Mouse (Mus musculus) splenic B cell, adult 2 months (primary cell): ENCODE data around the gene Cfap70.

ENCODE experiments used
- DNase-seq: peaks from one replicate; pipeline ENCODE4 v3.0.0-alpha.2; 2011; ENCODE audit warnings: low read depth, low spot score
- H3K27me3 ChIP-seq: 2 replicates; pipeline ENCODE4 v1.6.1; 2012; ENCODE audit warnings: mild to moderate bottlenecking, low read length, moderate library complexity, mixed read lengths; ENCODE audit not compliant: control insufficient read depth, poor library complexity, insufficient read depth, severe bottlenecking
- H3K36me3 ChIP-seq: 2 replicates; pipeline ENCODE4 v1.6.1; 2012; ENCODE audit warnings: mild to moderate bottlenecking, low read length, moderate library complexity, mixed read lengths; ENCODE audit not compliant: control insufficient read depth, poor library complexity, insufficient read depth, severe bottlenecking

Gene Cfap70

DNA sequence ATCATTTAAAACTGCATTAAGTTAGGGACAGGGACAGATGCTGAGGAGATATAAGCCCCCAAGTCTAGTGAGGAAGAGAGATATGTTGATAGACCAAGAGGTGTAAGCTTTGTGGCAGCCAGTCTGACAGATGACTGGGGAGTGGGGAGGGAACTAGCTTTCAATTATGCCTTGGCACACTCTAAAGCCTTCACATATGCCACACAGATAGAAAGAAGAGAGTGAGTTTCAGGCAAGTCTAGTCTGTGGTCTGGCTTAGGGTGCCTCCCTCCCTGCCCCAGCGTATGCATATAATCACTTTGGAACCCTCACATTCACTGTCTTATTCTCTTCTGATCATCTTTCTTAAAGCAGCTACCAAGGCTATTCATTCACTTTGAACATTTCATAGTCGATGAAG, 724 bp downstream of the Cfap70 start:
- H3K27me3 ChIP-seq = no peaks in the 10 kb centered on the region
- no peaks in the 10 kb centered on the region for H3K36me3 ChIP-seq
- DNase-seq = no peak

DNA sequence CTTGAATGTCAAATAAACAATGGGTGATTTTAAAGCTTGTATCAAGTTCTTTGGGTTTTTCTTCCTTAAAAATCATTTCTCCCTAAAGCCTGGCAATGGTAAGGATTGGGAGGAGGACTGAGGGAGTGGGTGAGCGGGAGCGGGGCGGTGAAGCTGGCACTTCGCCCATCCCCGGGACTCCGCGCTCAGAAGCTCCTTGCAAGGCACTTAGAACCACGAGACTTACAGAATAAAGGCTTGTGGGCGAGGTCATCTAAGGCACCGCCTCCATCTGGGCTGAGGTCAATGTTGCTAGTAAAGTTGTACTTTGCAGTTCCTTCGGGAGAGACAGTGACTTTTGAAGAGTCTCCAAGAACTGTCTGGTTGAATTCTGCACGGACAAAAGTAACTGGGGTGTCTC, 4.8 kb downstream of the Cfap70 start:
- Histone ChIP-seq H3K27me3 (no peaks in the 10 kb centered on the region), H3K36me3 (no peaks in the 10 kb centered on the region)
- DNase-seq = no peak

DNA sequence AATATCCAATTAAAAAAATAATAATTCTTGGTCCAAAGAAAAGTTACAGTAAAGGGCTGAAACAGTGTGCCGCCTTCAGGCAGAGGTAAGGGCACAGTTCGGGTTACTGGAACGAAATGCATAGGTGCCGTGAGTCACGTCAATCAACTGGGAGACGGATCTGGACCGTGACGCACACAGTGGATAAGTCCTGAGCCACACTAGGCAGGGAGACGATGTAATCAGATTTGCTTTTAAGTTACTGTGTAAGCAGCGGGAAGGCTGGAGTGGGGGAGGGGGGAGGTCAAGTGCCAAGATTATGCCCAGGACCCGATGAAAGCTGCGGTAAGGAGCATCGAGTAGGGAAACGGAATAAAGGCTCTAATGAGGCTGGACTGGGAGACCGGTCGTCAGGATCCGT, 9.8 kb downstream of the Cfap70 start:
- no peak for DNase-seq
- H3K36me3 ChIP-seq = no peaks in the 10 kb centered on the region

DNA sequence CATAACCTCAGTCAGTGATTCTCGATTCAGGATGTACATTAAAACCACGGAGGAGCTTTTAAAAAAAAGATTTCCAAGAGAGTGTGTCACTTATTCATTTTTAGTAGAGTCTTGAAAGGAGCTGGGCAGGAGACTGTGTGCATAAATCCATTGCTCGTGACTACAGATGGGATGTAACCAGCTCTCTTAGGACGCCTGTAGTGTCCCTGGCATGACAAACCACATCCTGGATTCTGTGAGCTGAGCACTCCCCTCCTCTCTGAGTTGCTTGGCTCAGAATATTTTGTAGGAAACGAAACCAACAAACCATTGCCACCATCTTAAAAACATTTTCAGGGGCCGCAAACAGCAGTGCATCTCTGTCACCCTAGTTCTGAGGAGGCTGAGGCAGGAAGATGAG, 15.1 kb downstream of the Cfap70 start:
- peak; percentile 7 for DNase-seq

More for the DNA sequence above, 9.8 kb downstream of the Cfap70 start:
- no peaks in the 10 kb centered on the region for H3K27me3 ChIP-seq

DNA sequence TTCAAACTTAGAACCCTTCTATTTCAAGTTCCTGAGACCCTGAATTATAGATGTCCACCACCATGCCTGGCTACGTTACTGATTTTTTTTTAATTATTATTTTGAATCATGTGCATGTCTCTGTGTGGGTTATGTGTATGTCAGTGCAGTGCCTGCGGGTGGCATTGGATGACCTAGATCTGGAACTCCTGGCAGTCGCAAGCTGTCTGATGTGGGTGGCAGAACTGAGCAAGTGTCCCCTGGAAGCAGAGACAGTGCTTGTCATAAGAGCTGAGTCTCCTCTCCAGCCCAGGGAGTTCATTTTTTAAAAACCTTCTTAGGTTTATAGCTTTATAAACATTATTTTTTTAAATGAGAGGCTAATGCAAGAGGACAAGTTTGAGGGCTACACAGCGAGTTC, 19.6 kb downstream of the Cfap70 start:
- Histone ChIP-seq H3K27me3 (no peaks in the 10 kb centered on the region), H3K36me3 (no peaks in the 10 kb centered on the region)
- no peak for DNase-seq

More for the DNA sequence above, 15.1 kb downstream of the Cfap70 start:
- Histone ChIP-seq H3K36me3 (no peaks in the 10 kb centered on the region), H3K27me3 (no peaks in the 10 kb centered on the region)

DNA sequence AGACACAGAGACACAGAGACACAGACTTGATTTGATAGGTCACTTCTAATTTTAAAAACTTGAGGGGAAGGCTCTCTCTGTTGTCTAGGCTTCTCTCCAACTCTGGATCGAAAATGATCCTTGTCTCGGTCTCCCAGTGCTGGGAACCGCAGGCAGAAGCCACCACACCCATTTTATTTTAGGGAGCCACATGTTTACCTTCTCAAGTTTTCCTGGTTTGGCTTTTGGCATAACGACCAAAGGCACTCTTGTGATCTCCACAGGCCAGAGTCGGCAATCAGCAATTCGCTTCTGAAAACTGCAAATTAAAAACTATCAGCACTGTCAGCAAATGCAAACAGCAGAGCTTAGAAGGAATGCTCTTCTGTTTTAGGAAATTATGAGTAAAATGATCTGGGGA, 20.3 kb downstream of the Cfap70 start:
- Histone ChIP-seq H3K36me3 (no peaks in the 10 kb centered on the region), H3K27me3 (no peaks in the 10 kb centered on the region)
- no peak for DNase-seq

DNA sequence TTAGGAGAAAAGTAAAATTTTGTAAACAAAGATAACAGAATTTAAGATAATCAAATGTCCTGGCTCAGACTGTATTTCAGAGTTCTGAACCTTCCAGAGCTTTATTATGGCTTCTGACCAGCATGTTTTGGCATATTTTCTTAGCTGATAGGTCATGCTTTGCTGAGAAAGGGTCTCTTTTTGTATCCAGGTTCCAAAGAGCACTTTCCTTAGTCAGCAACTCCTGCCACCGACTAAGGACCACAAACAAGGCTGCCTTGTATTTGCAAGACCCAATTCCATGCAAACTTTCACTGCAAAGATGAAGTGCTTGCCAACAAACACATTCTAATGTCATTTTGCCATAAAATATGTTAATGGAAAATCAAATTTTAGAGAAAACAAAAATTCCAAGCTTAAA, 22.2 kb downstream of the Cfap70 start:
- no peak for DNase-seq
- Histone ChIP-seq H3K27me3 (no peaks in the 10 kb centered on the region), H3K36me3 (no peaks in the 10 kb centered on the region)

DNA sequence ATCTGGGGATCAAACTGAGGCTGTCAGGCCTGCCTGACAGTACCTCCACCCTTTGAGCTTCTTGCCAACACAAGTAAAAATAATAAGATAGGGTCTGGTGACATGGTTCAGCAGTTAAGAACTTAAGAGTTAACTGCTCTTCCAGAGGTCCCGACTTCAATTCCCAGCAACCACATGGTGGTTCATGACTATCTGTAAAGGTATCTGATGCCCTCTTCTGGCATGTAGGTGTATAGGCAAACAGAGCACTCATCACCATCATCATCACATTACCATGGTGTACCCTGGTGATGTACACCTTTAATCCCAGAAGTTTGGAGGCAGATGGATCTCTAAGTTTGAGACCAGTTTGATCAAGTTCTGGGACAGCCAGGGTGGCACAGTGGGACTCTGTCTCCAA, 23.4 kb downstream of the Cfap70 start:
- DNase-seq = peak; percentile 29
- Histone ChIP-seq H3K36me3 (no peaks in the 10 kb centered on the region), H3K27me3 (no peaks in the 10 kb centered on the region)

DNA sequence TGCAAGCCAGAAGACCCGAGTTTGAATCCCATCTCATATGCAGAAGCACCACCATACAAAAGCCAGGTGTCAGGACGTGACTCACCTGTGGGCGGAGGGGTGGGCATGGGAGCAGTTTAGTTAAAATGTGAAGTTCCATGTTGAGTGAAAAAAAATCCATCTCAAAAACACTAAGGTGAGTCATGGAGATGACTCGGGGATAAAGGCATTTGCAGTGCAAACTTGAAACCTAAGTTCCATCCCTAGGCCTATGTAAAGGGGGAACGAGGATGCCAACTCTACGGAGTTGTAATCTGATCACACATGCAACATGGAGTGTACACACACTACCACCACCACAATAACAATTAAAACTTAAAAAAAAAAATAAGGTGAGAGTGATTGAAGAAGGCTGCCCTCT, 29.0 kb downstream of the Cfap70 start:
- Histone ChIP-seq H3K36me3 (no peaks in the 10 kb centered on the region), H3K27me3 (no peaks in the 10 kb centered on the region)
- DNase-seq = no peak

DNA sequence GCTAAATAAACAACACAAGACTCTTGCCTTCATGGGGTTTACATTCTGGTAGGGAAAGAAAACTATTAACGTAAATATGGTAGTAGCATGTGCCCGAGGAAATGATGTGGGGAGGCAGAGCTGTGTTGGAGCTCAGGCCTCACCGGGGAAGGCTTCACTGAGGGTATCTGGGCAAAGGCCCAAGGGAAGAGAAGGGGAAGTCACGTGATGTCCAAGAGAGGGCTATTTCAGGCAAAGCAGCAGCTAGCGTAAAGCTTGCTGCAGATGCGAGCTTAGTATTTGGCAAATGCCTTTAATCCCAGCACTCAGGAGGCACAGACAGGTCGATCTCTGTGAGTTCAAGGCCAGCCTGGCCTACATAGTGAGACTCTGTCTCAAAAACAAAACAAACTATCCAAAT, 29.8 kb downstream of the Cfap70 start:
- DNase-seq = peak; percentile 8
- no peaks in the 10 kb centered on the region for H3K27me3 ChIP-seq
- no peaks in the 10 kb centered on the region for H3K36me3 ChIP-seq

DNA sequence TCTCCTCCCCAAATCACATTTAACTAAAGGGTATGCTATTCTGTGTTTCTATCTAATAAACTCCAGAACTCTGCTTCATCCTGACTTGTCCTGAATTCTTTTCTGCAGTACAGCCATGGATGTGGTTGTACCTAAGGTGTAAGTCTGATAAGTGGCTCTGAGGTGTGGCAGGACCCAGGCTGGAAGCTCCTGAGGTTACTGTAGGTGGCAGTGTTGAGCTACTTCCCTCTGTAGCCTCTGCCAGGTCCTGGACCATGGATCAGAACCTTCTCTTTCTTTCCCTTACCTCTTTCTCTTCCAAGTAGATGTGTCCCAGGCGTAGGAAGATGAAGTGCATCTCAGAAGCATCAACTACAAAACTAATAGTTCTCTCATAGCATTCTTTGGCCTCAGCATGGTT, 52.0 kb downstream of the Cfap70 start:
- no peaks in the 10 kb centered on the region for H3K27me3 ChIP-seq
- DNase-seq = peak; percentile 63
- H3K36me3 ChIP-seq = no peaks in the 10 kb centered on the region

DNA sequence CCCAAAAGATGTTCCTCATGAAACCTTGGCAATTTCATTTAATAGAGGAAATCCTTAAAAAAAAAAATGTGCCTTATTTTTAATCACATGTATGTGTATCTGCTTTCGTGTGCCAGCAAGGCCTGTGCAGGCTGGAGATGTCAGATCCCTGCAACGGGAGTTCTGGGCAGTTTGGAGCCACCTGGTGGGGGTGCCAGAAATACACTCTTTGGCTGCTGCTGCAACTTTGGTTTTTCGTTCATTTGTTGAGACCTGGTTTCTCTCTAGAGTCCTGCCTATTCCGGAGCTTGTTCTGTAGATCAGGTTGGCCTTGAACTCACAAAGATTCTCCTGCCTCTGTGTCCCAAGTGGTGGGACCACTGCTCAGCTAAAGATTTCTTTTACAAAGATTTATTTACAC, 53.2 kb downstream of the Cfap70 start:
- H3K27me3 ChIP-seq = no peaks in the 10 kb centered on the region
- no peaks in the 10 kb centered on the region for H3K36me3 ChIP-seq
- DNase-seq = peak; percentile 70

DNA sequence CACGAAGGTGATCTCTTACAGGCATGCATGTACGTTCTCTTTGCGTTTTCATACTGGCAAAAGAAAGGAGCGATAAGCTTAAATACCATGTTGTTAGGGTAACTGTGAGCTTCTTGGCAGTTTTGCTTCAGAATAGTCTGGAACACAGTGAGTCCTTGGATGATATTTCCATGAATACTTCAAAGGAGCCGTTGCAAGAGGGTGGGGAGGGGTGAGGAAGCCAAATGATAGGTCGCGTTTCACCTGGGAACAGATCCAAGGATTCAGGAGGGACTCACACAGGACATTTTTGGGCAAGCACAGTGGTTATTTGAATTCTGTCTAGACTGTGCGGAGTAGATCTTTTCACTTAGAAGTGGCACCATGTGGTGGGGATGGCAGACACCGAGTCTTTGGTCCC, 54.8 kb downstream of the Cfap70 start:
- Histone ChIP-seq H3K36me3 (no peaks in the 10 kb centered on the region), H3K27me3 (no peaks in the 10 kb centered on the region)
- no peak for DNase-seq

DNA sequence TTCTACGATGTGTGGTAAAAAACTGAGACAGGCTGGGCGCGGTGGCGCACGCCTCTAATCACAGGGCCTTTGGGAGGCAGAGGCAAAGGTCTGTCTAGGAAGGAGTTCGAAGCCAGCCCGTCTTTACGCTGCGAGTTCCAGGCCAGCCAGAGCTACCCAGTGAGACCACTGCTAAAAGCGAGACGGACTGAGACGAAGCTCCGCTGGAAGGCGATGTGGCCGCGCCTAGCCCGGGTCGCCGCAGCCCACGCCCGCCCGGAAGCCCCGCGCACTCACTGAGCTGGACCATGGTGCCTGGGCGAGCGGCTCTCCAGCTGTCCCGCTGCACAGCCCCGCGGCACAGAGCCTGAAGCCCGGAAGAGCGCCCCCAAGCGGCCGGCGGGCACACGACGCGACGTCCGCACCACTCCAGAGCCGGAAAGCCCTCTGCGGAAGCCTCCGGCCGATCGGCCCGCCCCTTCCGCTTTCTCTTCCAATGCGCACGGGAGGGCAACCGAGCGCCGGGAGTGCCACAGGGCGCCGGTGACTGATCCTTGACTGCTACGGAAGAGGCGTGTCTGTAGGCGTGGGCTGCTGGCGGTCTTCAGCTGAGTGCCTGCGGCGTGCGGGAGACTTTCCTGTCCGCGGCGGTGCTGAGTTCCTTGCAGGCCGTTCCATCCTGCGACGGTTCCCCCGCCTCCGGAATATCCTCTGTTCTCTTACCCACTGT, 58.7 kb downstream of the Cfap70 start, which contains the start of gene Mrps16:
Gene Mrps16, minus strand, starts transcription at position 430 of the 709 bp plus-strand sequence.
- peak; percentile 98 for DNase-seq
- 0 out of 2 replicates have a peak, but pooled peaks cover 2% of the 10 kb centered on the region for H3K36me3 ChIP-seq
- H3K27me3 ChIP-seq = no peaks in the 10 kb centered on the region

DNA sequence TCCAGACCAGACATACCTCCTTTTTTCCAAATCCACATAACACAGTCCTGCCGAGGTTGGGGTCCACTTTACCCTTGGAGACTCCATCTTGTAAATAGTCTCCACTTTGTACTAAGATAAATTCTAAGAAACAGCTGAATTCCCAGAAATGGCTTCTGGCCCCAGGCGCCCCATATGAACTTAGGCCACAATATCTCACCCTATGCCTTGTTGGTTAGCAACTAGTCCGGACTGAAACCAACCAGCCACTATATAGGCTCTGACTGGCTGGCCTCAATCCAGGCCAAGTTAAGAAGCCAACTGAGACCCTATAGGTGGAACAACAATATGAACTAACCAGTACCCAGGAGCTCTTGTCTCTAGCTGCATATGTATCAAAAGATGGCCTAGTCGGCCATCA, 59.7 kb downstream of the Cfap70 start:
- DNase-seq = no peak
- Histone ChIP-seq H3K36me3 (0 out of 2 replicates have a peak, but pooled peaks cover 2% of the 10 kb centered on the region), H3K27me3 (no peaks in the 10 kb centered on the region)
